8 mouse cellular contexts compared by ENCODE assay signal in genomic region chr3:40798500-40798899, GRCm38 (mm10). TPM values are rescaled to one million over a fixed set of nuclear protein-coding genes. Genes with fewer than 3 reads are reported as not detected.
DNase-seq lines count a peak whose midpoint lies in the region; ATAC-seq and TF ChIP-seq lines count a peak whose summit lies in the region.

No protein-coding gene starts in this region.

- peaks cover 19% of the 10 kb centered on the region for H3K4me1 ChIP-seq in kidney, embryonic 16.5 days (ENCODE audit: insufficient read depth, low read length)

- H3K27me3 ChIP-seq in kidney, embryonic 16.5 days (ENCODE audit: insufficient read depth, low read length): no peaks in the 10 kb centered on the region
- no peaks in the 10 kb centered on the region for H3K27me3 ChIP-seq in myocyte (ENCODE audit: control insufficient read depth, insufficient read depth, insufficient read length)

- H3K9ac ChIP-seq in kidney, embryonic 16.5 days (replicated peaks; ENCODE audit: low read length): no peak overlapping the region

- H3K9me3 ChIP-seq in kidney, embryonic 16.5 days (ENCODE audit: low read length): no peaks in the 10 kb centered on the region

- DNase-seq in kidney, adult 11 months: peak; percentile 29
- DNase-seq in MEL-GATA-1-ER (ENCODE audit: extremely low read depth, low read depth) (peak; percentile 81), liver (peak; percentile 79)
- DNase-seq in cerebellum, adult 8-10 months: peak; percentile 13
- DNase-seq in heart, postnatal 10 days: peak; percentile 51 to 56
- peak; percentile 32 to 56 for DNase-seq in thymus, postnatal 10 days (ENCODE audit: low spot score in 2 of 2)

- H3K79me2 ChIP-seq in myocyte (ENCODE audit: control insufficient read depth, insufficient read depth): peaks cover 33% of the 10 kb centered on the region

- peaks cover 7% of the 10 kb centered on the region; the same call in 1 of the 2 replicates for H3K36me3 ChIP-seq in kidney, embryonic 16.5 days (ENCODE audit: insufficient read depth, low read length)
- peaks cover under 1% of the 10 kb centered on the region for H3K36me3 ChIP-seq in myocyte (ENCODE audit: control insufficient read depth, insufficient read depth)

- TF ChIP-seq POLR2A in myocyte (IDR thresholded peaks at IDR 0.05; ENCODE audit: insufficient read length, low read depth): no peak

- H3K4me2 ChIP-seq in kidney, embryonic 16.5 days (replicated peaks; ENCODE audit: low read depth, low read length): no peak overlapping the region
- H3K4me2 ChIP-seq in myocyte (ENCODE audit: low read depth): no peak overlapping the region

- no peak overlapping the region for H3ac ChIP-seq in myocyte (ENCODE audit: control insufficient read depth, insufficient read length)

- intact Hi-C loops in heart, postnatal 10 days (cut with DNase I): loop anchor here (5.0 kb wide), 1 partner anchor 944 kb away; the partner anchor contains the start of genes D3Ertd751e and Sclt1

- 40% methylated on average over 7 of the region's 7 CpGs for WGBS in kidney, embryonic 16.5 days

- no peak overlapping the region for H3K27ac ChIP-seq in kidney, embryonic 16.5 days (ENCODE audit: low read length)

- H3K4me3 ChIP-seq in kidney, embryonic 16.5 days (ENCODE audit: low read length): no peak overlapping the region
- H3K4me3 ChIP-seq in myocyte: no peak overlapping the region

- no peak for ATAC-seq in kidney, embryonic 16.5 days (ENCODE audit: low FRiP score, low TSS enrichment)

TF ChIP-seq in myocyte, 11 proteins besides CTCF, POLR2A, EP300 and RAD21:
- TF ChIP-seq SRF (IDR thresholded peaks at IDR 0.05; ENCODE audit: control insufficient read depth, insufficient read length, low read depth) (peak; percentile 39), MYOD1 (IDR thresholded peaks at IDR 0.05; ENCODE audit: control insufficient read depth in 1 of 3, insufficient read length in 2 of 3, low read depth in 2 of 3) (no peak)

RNA-seq across cellular contexts. Expression of gene Plk4, which starts 1.3 kb away (rescaled TPM):
- polyA plus RNA-seq in kidney, embryonic 16.5 days (2015; fragmentation: Nextera tagmentation; extraction: Ambion mirVana): 55.6 and 56.9 TPM in 2 replicates
- total RNA-seq in heart, postnatal 10 days (2021): 10 to 100 TPM in 1 of 2 experiments, 1 to 10 TPM in 1; 9.4 to 14.7 TPM
- polyA plus RNA-seq in myocyte (2012; fragmentation: generic; extraction: Trizol): 5.5 TPM

RNA-seq across cellular contexts. Expression of gene Mfsd8, which starts 48.2 kb away (rescaled TPM):
- 7.3 and 8.7 TPM in 2 replicates for polyA plus RNA-seq in kidney, embryonic 16.5 days (2015; fragmentation: Nextera tagmentation; extraction: Ambion mirVana)
- total RNA-seq in heart, postnatal 10 days (2021): 10 to 100 TPM; 15.3 to 16.3 TPM
- polyA plus RNA-seq in myocyte (2012; fragmentation: generic; extraction: Trizol): 2.8 TPM

RNA-seq across cellular contexts. Expression of gene Abhd18, which starts 48.3 kb away (rescaled TPM):
- 6.8 and 7.9 TPM in 2 replicates for polyA plus RNA-seq in kidney, embryonic 16.5 days (2015; fragmentation: Nextera tagmentation; extraction: Ambion mirVana)
- 10 to 100 TPM; 40.9 to 47.8 TPM for total RNA-seq in heart, postnatal 10 days (2021)
- polyA plus RNA-seq in myocyte (2012; fragmentation: generic; extraction: Trizol): 1.6 TPM

RNA-seq across cellular contexts. Expression of gene Hspa4l, which starts 54.2 kb away (rescaled TPM):
- polyA plus RNA-seq in kidney, embryonic 16.5 days (2015; fragmentation: Nextera tagmentation; extraction: Ambion mirVana): 10.0 and 11.4 TPM in 2 replicates
- total RNA-seq in heart, postnatal 10 days (2021): 10 to 100 TPM; 31.0 to 37.3 TPM
- polyA plus RNA-seq in myocyte (2012; fragmentation: generic; extraction: Trizol): 15.3 TPM

Comparison
In these comparisons a context has a peak if more than half of its experiments do, and no peak if none do; other contexts are left out.
1. DNase-seq: peak in every context shown above with its lines; median percentile 81 in MEL-GATA-1-ER; 79 in liver; 54 in heart, postnatal 10 days; 44 in thymus, postnatal 10 days; 29 in kidney, adult 11 months; 13 in cerebellum, adult 8-10 months.